Mouse (Mus musculus) erythroblast, embryonic 14.5 days (primary cell): ENCODE data around the gene Hes2. TPM values are rescaled to one million over a fixed set of nuclear protein-coding genes. Genes with fewer than 3 reads are reported as not detected.

Experiments
- H3K27me3 ChIP-seq: 2 replicates; pipeline ENCODE4 v1.6.1; 2012; ENCODE audit warnings: inconsistent platforms; ENCODE audit not compliant: control insufficient read depth
- H3K36me3 ChIP-seq: 2 replicates; pipeline ENCODE4 v1.6.1; 2012; ENCODE audit warnings: mild to moderate bottlenecking, inconsistent platforms; ENCODE audit not compliant: control insufficient read depth
- H3K4me1 ChIP-seq: 2 replicates; pipeline ENCODE4 v1.6.1; 2012; ENCODE audit warnings: inconsistent platforms; ENCODE audit not compliant: control insufficient read depth
- H3K4me3 ChIP-seq: replicated peaks from 2 replicates; pipeline ENCODE3; 2012; ENCODE audit warnings: moderate library complexity, mild to moderate bottlenecking, inconsistent platforms
- H3K9me3 ChIP-seq: 2 replicates; pipeline ENCODE4 v1.6.1; 2012; ENCODE audit warnings: low read length, inconsistent platforms, mixed read lengths; ENCODE audit not compliant: control insufficient read depth
- GATA1 ChIP-seq: IDR thresholded peaks from 2 replicates; pipeline ENCODE4 v1.6.1; 2012; ENCODE audit warnings: low read length, inconsistent platforms, mixed read lengths
- TAL1 ChIP-seq: IDR thresholded peaks from 3 replicates; pipeline ENCODE4 v1.6.1; 2012; ENCODE audit warnings: low read length, inconsistent platforms, mixed read lengths
- polyA plus RNA-seq: library from polyadenylated mRNA; stranded (reverse); fragments of >175 nt; gene quantifications from 2 replicates; pipeline ENCODE4 v1.2.3, GENCODE M21; 2012

Gene Hes2
- polyA plus RNA-seq, 1 experiment: not detected

DNA sequence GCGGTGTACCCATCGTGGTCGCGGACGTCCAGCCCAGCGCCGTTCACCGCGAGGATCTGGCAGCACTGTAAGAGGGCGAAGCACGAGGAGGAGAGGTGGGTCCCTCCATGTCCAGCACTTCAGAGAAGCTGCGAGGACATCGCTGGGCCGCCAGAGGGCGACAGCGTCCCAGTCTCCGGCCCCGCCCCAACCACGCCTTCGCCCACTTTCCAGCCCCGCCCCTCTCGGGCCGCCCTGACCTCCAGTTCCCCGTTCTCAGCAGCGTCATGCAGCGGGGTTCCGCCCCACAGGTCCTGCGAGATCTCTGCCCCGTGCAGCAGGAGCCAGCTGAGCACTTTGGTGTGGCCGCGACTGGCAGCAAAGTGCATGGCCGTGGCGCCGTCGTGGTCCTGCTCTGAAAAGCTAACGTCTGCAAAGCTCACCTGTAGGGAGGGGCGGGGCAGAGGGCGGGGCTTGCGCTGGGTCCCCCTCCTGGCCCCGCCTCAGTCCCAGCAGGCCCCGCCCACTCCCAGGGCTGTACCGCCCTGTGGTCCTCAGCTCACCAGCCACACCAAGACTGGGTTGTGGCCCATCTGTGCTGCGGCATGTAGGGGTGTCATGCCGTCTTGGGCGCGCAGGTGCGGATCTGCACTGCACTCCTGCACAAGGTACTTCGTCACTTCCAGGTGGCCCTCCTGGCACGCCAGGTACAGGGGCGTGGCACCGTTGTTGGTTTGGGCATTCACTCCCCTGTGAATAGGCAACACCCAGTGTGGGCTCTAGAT lies 20.0 kb upstream of the Hes2 start:
- Histone ChIP-seq H3K4me3 (peak overlapping the region; percentile 63), H3K27me3 (peaks cover 43% of the 10 kb centered on the region), H3K9me3 (peaks cover 7% of the 10 kb centered on the region; the same call in 1 of the 2 replicates), H3K4me1 (peaks cover 21% of the 10 kb centered on the region), H3K36me3 (no peaks in the 10 kb centered on the region)
- TF ChIP-seq TAL1: no peak
- TF ChIP-seq GATA1: no peak

DNA sequence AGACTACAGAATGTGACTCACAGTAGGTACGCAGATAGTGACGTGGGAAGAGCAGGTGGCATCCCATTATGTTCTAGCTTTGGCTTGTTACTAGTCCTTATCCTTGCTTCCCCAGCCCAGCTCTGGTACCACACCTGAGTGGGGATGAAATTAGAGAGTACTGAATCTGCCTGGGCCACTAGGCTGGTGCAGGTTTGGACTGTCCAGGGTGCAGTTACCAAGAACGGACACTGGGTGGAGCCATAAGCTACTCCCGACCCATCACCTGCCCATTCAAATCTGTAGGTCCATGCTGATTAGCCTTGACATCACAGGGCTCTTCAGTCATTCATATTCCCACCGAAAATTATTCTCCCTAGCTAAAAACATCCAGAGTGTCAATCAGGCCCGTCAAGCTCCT lies 18.2 kb upstream of the Hes2 start:
- Histone ChIP-seq H3K4me1 (peaks cover 19% of the 10 kb centered on the region), H3K36me3 (no peaks in the 10 kb centered on the region), H3K27me3 (peaks cover 34% of the 10 kb centered on the region), H3K4me3 (no peak overlapping the region), H3K9me3 (peaks cover 7% of the 10 kb centered on the region; the same call in 1 of the 2 replicates)
- TF ChIP-seq GATA1: no peak

DNA sequence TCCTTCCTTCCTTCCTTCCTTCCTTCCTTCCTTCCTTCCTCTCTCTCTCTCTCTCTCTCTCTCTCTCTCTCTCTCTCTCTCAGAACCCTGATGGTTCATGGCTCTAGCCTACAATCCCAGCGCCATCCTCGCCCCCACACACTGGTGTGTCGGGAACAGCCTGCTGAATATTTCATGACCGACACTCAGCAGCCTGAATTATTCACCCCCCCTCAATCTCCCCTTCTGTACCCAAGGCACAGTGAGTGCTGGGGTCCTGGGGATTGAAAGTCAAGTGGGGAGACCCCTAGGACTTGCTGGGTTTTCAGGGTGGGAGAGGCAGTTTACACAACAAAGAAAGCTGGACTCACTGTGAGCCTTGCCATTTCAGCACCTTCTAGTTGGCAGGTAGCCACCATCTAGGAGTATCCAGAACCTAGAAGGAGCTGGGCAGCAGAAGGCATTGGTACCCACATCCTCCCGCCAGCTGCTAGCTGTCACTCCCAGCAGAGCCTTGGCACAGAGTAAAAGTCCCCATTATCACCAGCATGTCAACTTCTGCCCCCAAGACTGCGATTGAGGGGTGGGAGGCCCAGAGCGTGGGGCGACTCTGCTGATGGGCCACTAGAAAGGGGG lies 17.0 kb upstream of the Hes2 start:
- Histone ChIP-seq H3K27me3 (peaks cover 28% of the 10 kb centered on the region), H3K4me3 (no peak overlapping the region), H3K4me1 (peaks cover 13% of the 10 kb centered on the region), H3K36me3 (no peaks in the 10 kb centered on the region), H3K9me3 (peaks cover 7% of the 10 kb centered on the region; the same call in 1 of the 2 replicates)
- TF ChIP-seq GATA1 (no peak), TAL1 (no peak)

DNA sequence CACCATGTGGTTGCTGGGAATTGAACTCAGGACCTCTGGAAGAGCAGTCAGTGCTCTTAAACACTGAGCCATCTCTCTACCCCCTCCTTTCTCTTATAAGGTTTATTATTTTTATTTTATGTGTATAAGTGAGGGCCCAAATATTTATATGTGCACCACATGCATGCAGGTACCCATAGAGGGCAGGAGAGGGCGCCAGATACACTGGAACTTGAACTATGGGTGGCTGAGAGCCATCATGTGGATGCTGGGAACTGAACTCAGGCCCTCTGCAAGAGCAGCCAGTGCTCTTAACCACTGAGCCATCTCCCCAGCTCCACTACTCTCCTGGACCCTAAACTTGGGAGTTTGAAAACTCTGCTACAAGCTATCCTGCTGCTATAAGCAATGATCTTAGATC lies 15.0 kb upstream of the Hes2 start:
- peaks cover 21% of the 10 kb centered on the region for H3K27me3 ChIP-seq
- peaks cover 5% of the 10 kb centered on the region for H3K4me1 ChIP-seq
- no peak overlapping the region for H3K4me3 ChIP-seq
- H3K9me3 ChIP-seq: peaks cover 4% of the 10 kb centered on the region; the same call in 1 of the 2 replicates
- no peak for TF ChIP-seq GATA1
- TF ChIP-seq TAL1: no peak
- no peaks in the 10 kb centered on the region for H3K36me3 ChIP-seq

DNA sequence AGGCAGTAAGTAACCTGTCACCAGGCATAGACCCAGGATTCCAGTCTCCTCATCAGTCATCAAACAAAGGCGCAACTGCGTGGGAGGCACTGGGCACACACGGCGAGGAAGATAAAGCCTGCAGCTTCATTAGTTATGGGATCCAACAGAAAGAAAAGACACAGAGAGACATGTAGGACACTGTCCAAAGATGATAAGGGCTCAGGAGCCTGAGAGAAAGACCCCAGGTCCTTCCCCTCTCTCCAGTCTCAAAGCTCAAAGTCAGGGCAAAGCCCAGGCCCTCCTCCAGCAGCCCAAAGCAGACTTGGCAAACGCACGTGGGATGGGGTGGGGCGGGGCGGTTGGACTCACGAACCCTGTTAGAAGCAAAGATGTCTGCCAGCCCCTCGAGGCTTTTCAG lies 13.2 kb upstream of the Hes2 start:
- TF ChIP-seq GATA1 (no peak), TAL1 (no peak)
- Histone ChIP-seq H3K36me3 (no peaks in the 10 kb centered on the region), H3K27me3 (peaks cover 29% of the 10 kb centered on the region), H3K9me3 (no peaks in the 10 kb centered on the region), H3K4me1 (peaks cover 1% of the 10 kb centered on the region), H3K4me3 (no peak overlapping the region)

DNA sequence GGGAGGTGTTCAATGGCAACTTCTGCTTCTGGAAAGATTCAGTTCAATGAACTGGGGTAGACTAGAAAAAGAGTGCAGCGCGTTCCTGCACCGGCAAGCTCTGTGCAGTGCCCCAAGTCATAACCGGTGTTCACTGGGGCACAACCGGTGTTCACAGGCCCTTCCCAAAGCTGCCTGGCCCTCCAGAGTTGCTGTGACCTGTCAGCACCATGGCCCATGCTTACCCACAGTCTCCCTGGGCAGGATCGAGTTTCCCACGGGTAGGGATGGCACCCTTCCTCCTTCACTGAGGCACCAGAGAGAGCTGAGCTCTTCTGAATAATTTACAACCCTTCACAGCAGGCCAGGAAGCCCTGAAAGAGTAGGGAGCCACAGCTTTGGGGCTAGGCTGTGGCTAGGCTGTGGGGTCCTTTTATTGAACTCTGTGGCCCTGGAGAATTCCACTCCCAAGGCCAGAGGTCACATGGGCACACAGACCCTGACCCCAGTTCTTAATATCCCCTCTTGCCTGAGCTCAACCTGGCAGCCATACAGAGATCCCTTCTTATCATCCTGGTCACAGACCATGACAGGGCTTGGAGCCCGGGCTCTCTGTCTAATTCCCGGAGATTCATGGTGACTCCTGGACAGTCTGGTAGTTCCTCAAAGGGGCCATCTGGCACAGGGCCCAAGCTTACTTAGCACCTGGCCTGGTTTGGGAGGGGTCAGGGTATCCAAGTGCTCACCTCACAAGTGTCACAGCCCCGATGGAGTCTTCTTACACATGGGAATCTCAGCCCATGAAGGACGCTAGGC lies 12.4 kb upstream of the Hes2 start:
- Histone ChIP-seq H3K36me3 (no peaks in the 10 kb centered on the region), H3K27me3 (peaks cover 30% of the 10 kb centered on the region), H3K9me3 (no peaks in the 10 kb centered on the region), H3K4me1 (peaks cover 7% of the 10 kb centered on the region), H3K4me3 (no peak overlapping the region)
- TF ChIP-seq GATA1: no peak
- TF ChIP-seq TAL1: no peak

DNA sequence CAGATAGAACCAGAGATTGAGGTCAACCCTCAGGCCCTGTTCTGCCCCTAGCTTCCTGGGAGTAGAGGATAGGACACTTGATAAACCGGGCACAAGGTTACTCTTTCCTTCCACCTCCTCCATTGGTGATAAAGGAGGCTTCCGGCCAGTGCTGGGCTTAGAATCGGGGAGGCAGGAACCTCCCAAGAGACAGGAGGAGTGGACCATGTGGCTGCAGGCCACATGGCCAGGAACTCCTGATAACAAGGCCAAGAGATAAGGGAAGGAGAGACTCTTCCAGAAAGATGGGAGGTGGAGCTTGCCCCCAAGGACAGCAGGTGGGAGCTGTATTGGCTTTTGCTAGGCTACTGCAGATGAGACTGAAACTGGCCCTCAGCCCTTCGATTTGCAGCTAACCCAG lies 8.1 kb upstream of the Hes2 start:
- Histone ChIP-seq H3K36me3 (no peaks in the 10 kb centered on the region), H3K4me3 (no peak overlapping the region), H3K27me3 (peaks cover 52% of the 10 kb centered on the region), H3K4me1 (peaks cover 31% of the 10 kb centered on the region), H3K9me3 (no peaks in the 10 kb centered on the region)
- no peak for TF ChIP-seq GATA1

DNA sequence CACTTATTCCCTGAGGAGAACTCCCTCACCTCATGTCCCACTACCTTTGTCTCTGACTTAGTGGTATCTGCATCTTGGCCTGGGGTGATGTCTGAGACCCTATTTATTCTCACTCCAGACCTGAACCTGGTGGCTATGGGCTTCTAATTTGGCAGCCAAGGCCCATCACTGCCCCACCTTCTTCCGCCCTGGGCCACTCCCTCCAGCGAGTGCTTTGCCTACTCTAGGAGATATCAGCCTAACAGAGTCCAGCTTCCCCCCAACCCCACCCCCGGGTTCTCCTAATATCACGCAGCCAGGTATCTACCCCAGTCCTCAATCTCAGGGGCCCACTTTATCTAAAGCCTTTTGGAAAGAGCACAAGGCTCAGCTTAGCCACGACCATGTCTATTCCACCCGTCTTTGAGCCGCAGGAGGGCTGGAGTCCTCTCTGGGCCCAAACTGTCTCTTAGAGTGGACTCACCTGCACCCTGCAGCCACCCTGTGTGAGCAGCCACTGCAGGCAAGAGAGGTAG lies 7.2 kb upstream of the Hes2 start:
- Histone ChIP-seq H3K36me3 (no peaks in the 10 kb centered on the region), H3K9me3 (no peaks in the 10 kb centered on the region), H3K27me3 (peaks cover 55% of the 10 kb centered on the region), H3K4me1 (peaks cover 31% of the 10 kb centered on the region), H3K4me3 (peak overlapping the region; percentile 44)
- no peak for TF ChIP-seq GATA1
- TF ChIP-seq TAL1: no peak

DNA sequence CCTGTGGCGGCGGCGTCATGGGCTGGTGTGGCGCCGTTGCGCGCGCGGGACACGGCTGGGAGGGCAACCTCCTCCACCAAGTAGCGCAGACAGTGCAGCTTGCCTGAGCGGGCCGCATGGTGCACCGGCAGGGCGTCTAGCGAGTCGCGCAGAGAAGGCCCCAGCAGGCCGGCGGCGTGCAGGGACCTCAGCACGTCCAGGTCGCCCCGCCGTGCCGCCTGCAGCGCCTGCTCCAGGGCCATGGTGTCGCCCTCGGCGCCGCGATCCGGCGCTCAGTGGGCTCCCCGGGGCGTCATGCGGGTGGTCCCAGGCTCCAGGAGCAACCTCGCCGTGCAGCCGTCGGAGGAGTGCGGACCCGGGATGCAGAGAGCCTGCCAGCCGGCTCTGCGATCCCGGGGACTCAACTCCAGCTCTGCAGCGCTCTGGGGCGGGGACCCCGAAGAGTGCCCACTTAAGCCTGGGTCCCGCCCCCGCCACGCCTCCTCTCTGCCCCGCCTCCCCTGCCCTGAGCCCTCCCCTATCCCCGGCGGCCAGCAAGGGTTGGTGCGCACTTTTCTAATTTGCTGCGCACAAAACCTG lies 6.6 kb upstream of the Hes2 start, which contains the start of gene Espn:
TSS of gene Espn (minus strand) at position 406 of the 579 bp plus-strand sequence.
- H3K4me1 ChIP-seq: peaks cover 31% of the 10 kb centered on the region

More for the DNA sequence above, 6.6 kb upstream of the Hes2 start, which contains the start of gene Espn:
- no peak for TF ChIP-seq TAL1
- no peak for TF ChIP-seq GATA1
- Histone ChIP-seq H3K27me3 (peaks cover 57% of the 10 kb centered on the region), H3K36me3 (no peaks in the 10 kb centered on the region), H3K9me3 (no peaks in the 10 kb centered on the region), H3K4me3 (peak within 1 kb of the TSS; percentile 44)
